Mouse (Mus musculus) adrenal gland, postnatal 36 days (tissue): ENCODE measurements around the gene Rnf166. TPM values are rescaled to one million over a fixed set of nuclear protein-coding genes. Genes with fewer than 3 reads are reported as not detected.

Experiments used
- DNase-seq, 2 experiments: peaks; one replicate each; pipeline ENCODE4 v3.0.0; 2021; ENCODE audit warnings: mixed read lengths in 1 of 2
- total RNA-seq, 2 experiments: library from RNA; stranded (reverse); gene quantifications; 2 replicates each; pipeline ENCODE4 v1.2.3; 2021

Rnf166 gene
- total RNA-seq, 2 experiments from 2014 or later = 37.3 to 59.9 TPM

DNA sequence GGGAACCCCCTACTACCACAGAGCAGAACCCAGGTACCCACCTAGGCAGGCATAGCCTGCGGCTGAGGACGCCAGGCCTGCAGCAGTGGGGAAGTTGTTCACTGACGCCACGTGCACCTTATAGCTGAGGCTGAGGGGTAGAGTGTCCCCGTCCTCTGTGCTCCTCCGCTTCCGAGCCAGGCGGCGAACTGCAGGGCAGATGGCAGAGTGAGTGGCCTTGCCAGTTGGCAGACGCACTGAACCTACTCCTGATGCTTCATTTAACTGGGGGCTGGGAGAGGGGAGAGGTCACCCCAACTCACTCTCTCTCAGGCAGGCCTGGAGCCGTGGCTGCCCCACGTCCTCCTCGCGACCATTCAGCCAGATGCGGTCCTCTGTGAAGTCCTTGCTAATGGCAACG, 36.5 kb downstream of the Rnf166 start:
- no peak for DNase-seq

DNA sequence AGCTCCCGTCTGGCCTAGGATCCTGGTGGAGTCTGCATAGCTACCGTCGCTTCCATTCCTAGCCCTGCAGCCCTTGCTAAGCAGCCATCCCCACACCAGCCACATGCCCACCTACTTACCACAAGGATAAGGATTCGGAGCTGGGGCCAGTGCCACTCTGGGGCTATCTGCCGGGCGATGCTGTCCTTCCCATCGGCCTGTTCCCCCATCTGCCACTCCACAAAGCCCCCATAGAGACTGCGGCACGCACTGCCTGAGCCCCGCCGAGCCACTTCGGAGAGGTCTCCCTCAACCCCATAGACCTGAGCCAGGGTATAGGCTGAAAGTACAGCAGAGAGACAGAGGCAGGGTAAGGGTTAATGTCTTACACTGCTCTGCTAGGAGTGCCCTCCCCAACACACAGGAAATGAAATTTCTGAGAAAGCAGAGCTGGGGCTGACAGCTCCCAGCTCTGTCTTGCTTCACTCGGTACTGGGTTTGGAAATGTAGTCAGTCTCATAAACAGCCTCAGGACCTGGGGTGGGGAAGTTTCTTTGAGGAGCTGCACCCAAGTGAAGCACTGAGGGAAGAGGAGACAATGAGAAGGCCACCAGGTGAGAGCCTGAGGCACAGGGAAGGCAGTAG, 38.0 kb downstream of the Rnf166 start:
- DNase-seq = no peak

DNA sequence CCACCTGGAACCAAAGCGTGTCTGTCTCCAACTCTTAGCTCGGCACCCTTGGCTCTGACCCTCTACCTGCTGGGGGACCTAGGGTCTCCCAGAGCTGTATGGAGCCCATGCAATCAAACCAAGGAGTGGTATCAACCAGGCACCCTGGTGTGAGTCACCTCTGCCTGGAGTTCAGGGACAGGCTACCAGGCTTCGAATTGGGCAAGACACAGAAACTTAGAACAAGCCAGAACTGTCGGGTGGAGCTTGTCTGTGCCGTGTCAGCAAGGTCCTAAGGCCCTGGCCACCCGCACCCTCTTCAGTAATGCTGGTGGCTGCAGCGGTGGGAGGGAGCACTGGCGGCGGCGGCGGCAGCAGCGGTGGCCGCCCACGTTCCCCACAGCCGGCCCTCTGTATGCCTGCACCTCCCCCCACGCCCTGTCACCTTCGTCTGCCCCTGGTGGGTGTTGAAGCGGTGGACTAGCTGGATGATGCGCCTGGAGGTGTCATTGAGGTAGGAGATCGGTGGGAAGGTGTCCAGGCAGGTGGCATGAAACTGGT, 39.2 kb downstream of the Rnf166 start:
- DNase-seq = peak in 1 of 2 experiments; percentile 50

DNA sequence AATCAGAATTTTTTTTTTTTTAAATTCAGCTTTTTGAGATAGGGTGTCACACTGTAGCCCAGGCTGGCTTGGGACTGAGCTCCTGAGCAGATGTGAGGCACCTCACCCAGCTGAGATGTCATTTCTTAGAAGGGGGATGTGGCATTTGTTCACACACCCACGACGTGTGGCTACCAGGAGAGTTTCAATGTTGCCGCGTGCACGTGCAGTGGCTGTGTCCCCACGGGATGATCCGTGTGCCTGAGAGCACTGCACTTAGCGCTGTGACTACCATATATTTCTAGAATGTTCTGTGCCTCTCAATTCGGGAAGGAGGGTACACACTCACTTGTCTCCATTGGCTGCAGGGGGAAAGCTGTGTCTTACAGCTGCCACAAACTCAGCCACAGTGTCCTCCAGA, 39.7 kb downstream of the Rnf166 start:
- no peak for DNase-seq

DNA sequence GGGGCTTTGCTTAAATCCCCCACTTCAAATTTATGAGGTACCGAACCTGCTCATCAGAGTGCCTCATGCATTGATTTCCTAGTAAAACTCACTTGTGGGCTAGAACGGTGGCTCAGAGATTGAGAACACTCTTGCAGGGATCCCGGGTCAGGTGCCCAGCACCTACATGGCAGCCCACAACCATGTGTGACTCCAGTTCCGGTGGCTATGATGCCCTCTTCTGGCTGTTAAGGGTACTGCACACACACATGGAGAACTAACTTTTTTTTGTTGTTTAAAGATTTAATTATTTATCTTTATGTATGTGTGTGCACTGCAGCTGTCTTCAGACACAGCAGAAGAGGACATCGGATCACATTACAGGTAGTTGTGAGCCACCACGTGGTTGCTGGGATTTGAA, 40.5 kb downstream of the Rnf166 start:
- DNase-seq = no peak

DNA sequence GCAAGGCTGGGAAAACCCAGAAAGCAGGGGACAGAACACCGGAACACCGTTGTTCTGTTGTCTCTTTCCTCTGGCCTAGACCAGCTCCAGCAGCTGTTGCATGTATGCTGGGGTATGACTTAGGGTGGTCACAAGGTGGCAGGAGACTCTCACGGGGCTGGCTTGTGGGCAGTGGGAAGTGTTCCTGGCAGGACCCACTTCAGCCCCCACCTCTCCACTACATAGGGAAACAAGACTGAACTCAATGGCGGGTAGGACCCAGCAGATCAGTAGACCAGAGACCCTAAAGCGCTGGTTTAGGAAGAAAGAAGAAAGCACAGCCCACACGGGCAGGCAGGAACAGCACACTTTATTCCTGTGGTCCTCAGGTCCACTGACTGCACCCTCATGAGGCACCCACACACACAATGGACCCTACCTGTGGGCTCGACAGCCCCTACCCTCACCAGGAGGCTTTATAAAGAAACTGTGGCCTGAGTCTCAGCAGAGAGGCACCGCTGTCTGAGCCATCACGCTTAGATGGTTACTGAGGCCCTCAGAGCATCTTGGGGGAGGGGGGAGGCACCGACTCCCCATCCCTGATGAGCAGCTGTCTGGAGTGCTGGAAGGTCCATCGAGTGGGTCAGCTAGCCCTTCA, 42.5 kb downstream of the Rnf166 start:
- no peak for DNase-seq

DNA sequence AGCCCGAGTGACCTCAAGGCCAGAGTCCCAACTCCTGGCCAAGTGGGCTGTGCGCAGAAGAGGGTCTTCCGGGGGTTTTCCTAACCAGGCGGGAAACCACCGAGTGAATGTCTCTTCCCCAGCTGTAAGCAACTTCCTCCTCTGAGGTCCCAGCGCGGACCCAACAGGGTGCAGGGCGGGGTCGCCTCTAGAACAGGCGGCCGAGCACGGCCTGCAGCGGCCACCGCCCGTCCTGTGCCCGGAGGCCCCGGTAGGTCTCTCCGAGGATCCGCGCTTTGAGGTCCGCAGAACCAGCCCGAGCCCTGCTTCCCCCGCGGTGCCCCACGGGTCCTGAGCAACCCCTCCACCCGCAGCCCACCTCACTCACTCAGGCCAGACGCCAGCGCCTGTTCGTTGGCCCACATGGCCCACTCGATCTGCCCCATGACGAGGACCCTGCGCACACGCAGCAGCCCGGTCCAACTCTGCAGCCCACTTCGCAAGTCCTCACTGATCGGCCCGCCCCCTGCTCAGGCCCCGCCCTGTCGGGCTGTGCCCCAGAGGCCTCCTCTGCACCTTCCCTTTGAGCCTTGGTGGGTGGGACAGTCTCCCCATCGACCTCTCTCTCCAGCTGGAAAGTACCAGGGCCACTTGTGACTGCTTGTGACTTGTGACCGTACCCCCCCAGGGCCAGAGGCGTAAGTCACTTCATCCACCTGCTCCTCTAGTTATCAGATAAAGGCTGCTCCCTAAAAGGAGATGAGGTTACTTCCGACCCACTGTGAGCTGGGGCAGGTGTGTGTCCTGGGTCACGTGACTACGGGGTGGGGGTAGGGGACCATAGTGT, 43.2 kb downstream of the Rnf166 start, which contains the start of gene Cyba:
Gene Cyba, minus strand, starts transcription at position 488 of the 826 bp plus-strand sequence.
- DNase-seq = peak; percentile 77 to 87

DNA sequence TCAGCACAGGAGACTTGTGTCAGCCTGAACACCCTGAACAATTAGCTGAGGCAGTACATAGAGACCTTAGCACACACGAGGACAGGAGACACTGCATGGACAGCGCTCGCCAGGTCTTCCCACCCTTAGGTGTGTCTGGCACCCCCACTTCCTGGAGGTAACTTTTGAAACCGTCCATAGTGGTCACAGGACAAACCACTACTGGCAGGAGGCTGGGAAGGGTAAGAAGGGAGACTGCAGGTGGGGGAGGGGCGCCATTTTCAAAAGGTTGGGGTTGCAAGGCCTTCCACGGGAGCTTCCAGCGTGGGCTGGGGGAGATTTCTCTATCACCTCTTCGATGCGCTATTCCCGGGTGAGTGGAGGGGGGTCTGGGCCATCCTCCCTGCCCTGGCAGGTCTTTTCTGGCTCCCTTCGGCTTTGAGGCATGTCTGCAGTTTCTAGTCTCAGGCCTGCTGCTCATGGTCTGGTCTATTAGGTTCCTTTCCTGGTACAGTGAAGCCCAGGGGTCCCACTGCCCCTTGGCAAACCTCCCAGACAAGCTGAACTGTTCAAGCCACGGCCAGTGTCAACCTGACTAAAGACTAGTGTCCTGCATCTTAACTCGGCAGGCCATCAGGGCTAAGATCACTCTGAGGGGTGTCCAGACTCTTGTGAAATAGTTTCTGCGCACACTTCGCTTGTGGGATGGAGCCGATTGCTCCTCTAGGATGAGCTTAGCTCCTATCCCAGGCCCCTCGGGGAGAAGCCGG, 44.0 kb downstream of the Rnf166 start:
- peak in 1 of 2 experiments; percentile 15 for DNase-seq

DNA sequence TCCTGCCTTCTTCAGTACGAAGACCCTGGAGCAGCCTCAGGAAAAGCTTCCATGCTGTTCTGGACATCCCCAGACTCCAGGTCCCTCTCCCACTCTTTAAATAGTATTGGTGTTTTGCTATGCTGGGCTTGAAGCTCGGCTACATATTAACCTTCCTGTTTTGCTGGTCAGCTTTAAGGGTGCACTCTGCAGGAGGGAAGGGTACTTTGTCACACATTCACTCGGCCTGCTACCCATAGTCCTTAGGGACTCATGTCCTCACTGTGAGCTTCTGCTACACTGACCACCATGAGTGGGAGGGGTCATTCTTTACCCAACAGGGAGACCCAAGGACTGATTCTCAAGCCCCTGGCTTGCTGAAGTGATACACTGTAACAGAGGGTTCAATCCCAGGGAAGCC, 45.2 kb downstream of the Rnf166 start:
- DNase-seq = no peak

DNA sequence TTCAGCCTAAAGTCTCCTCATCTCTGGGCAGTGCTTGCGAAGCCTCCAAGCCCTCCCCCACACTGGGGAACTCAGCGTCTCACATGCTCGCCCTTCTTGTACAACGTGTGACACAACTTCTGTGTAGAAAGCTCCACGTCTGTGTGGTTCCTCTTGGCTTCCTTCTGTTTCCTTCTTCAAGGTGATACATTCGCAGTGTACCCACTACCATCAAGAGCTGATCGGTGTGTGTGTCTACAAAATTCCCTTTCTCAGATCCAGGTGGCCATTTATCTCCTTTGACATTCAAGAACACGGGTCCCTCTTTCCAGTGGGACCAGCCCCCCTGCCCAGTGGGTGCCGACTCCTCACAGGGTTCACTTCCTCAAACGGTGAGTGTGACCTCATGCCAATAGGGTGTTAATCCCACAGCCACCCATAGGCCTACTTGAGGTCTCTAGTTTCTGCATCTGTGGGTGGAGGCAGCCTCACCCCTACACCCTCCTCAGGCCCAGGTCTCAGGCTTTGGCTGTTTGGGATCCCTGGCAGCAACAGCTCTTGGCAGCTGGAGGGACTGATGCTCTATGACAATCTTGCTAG, 45.7 kb downstream of the Rnf166 start:
- no peak for DNase-seq

DNA sequence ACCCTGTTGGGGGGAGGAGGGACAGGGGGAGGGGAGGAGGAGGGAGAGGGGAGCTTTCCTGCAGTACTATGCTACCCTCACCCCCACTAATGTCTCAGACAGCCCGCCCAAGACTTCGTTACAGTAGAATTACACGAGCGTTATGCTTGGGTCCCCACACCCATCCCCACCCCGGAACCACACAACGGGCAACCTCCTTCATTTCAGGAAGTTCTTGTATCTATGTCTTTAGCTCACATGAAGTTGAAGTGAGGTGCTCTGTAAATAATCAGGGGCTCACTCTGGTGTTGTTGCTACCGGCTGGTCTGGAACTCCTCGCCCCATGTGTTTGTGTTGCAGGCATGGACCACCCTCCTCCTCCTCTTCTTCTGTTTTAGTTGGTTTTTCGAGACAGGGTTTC, 47.7 kb downstream of the Rnf166 start:
- no peak for DNase-seq

DNA sequence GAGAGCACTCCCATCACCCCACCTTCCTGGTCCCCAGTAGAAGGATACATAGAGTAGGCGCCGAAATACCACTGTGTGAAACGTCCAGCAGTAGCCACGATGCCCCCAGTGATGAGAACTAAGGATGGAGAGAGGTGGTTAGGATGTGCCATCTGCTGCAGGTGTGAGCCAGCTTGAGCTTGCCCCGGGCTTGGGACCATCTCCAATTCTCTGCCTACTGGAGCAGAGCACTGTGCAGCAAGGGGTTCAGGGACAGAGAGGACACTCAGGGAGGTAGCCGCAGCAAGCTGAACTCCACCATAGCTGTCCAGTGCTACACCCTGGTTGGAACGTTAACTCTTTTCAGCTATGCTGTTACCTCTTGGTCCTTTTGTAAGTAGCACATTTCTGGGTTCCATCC, 48.3 kb downstream of the Rnf166 start:
- DNase-seq = no peak

DNA sequence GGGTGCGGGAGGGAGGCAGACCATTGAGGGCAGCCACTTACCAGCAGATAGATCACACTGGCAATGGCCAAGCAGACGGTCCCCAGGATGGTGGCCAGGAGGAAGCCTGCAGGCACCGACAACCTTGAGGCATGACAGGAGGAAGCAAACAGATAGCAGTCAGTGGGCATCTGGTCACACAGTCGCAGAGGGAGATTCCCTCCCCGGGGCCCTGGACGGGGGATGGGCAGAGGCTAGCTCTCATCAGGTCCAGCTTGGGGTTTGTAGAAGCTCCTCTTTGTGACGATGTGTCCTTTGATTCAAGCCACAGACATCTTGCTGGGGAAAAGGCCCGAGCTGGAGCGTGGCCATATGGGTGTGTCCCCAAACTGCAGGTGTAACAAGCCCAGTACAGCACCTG, 49.7 kb downstream of the Rnf166 start:
- DNase-seq = no peak

DNA sequence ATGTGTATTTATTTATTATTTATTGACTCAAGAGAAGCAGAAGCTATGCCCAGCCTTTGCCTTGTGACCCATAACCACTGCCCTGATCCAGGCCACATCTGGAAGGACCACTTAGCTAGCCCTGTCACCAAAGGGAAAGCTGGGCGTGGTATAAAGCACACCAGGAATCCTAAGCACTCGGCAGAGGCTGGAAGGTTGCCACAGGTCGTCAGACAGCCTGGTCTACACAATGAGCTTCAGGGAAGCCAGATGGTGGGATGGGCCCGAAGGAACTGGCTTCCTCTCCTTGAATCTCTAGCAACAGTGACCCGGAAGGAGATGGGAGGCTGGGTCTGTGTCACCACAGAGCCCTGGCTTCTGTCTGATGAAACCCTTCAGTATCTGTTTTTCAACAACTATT, 52.2 kb downstream of the Rnf166 start:
- no peak for DNase-seq

DNA sequence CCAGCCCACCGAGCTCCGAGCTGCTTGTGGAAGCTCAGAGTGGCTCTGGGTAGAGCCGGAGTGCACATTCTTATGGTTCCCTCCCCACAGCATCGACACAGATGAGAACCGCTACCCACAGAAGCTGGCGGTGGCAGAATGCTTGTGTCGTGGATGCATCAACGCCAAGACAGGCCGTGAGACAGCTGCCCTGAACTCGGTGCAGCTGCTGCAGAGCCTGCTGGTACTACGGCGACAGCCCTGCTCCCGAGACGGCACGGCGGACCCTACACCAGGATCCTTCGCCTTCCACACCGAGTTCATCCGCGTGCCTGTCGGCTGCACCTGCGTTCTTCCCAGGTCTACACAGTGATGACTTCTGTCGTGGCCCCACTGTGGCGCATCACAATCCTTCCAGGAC, 52.6 kb downstream of the Rnf166 start:
- DNase-seq = no peak

DNA sequence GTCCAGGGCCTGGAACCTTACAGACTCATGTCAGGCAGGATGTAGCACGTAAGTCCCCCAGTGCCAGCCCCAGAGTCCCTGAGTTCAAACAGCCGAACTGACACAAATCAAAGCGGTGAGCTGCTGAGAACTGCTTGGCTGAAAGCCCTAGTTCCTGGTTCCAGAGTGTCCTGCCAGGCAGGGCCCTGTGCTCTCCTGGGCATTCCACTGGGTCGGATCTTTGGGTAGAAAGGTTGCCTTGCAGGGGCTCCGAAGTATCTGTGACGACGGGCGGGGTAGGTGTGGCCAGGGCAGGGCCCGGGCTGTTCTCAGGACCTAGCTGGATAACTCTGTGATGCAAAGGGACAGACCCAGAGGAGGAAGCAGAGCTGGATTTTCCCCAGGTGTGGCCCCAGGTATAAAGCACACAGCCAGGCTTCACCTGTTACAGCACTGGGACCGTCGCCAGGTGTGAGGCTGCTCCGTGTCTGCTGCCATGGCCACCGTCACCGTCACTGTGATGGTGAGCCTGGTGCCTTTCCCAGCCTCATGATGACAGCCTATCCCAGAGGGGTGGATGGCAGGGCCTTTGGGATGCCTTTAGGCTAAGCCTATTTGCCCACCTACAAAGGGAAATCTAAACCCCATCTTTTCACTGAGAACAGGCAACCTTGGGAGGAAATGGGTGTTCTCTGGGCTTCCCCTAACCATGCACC, 54.3 kb downstream of the Rnf166 start, which contains the start of gene Il17c:
Gene Il17c, plus strand, starts transcription at position 645 of the 695 bp plus-strand sequence.
- DNase-seq = no peak

DNA sequence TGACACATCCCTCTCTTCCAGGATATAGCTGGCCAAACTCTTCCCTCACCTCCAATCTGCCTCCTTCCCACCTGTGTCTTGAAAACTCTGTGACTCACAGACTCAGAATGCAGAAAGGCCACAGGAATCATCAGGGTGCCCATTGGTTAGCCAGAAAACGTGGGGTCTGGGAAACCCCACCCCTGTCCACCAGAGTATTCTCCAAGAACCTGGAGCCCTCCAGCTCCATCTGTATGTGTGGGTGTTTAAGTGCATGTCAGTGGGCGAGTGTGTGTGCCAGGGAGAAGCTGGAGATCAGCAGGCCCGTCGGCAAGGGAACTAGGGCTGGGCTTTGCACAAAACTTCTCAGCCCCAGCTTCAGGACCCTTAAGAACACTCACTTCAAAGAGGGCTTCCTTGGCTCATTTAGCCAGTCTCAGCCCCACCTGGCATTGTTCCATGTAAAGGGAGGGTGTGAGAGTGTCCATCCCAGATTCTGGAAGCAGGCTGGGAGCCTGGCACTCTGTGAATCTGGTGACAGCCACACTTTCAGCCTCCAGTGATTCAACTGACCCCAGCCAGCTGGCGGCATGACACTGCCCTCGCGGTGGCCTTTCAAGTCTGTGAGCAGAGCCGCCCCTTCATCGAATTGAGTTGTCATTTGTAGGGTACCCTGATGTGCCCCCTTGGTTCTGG, 55.8 kb downstream of the Rnf166 start:
- no peak for DNase-seq
